ENCODE assay signal across 8 mouse cellular contexts in genomic region chr12:111671431-111671902, GRCm38 (mm10). TPM values are rescaled to one million over a fixed set of nuclear protein-coding genes. Genes with fewer than 3 reads are reported as not detected.
DNase-seq lines count a peak whose midpoint lies in the region; ATAC-seq and TF ChIP-seq lines count a peak whose summit lies in the region.

No protein-coding gene starts in this region.

- intact Hi-C loops in heart, postnatal 10 days (cut with DNase I) = no loop called here

- H3K4me1 ChIP-seq in embryonic facial prominence, embryonic 10.5 days = peaks cover 57% of the 10 kb centered on the region
- H3K4me1 ChIP-seq in lung, postnatal 0 days (ENCODE audit: insufficient read depth, low read depth, low read length) = peaks cover 23% of the 10 kb centered on the region; the same call in 1 of the 2 replicates

- peak overlapping the region; percentile 79 for H3K4me3 ChIP-seq in embryonic facial prominence, embryonic 10.5 days
- peak overlapping the region; percentile 100 for H3K4me3 ChIP-seq in layer of hippocampus, adult 2 months
- H3K4me3 ChIP-seq in lung, postnatal 0 days (ENCODE audit: low read depth, low read length) = peak overlapping the region; percentile 47

- peak; percentile 76 for DNase-seq in CD4-positive helper T cell, adult 2 months (ENCODE audit: low read depth, low spot score)
- DNase-seq in ZHBTc4 (ENCODE audit: low read depth, low spot score) = peak; percentile 71
- peak; percentile 69 for DNase-seq in embryonic facial prominence, embryonic 10.5 days (ENCODE audit: low spot score)
- peak; percentile 69 to 72 for DNase-seq in heart, postnatal 10 days
- DNase-seq in layer of hippocampus, adult 2 months (ENCODE audit: low spot score in 2 of 2) = peak; percentile 81
- DNase-seq in lung, postnatal 0 days (ENCODE audit: low spot score) = peak; percentile 41
- DNase-seq in retina, embryonic 14.5 days (ENCODE audit: low spot score) = peak; percentile 72

- peak overlapping the region; percentile 89 for H3K27ac ChIP-seq in embryonic facial prominence, embryonic 10.5 days (replicated peaks)
- H3K27ac ChIP-seq in layer of hippocampus, adult 2 months = peak overlapping the region; percentile 99
- no peak overlapping the region for H3K27ac ChIP-seq in lung, postnatal 0 days (ENCODE audit: low read length)

- peak; percentile 16 for ATAC-seq in lung, postnatal 0 days
- no peak for ATAC-seq in erythroid progenitor cell, adult 5-6 weeks (replicated peaks; ENCODE audit: low FRiP score, poor library complexity, severe bottlenecking)

- no peak for TF ChIP-seq EP300 in lung, postnatal 0 days (IDR thresholded peaks at IDR 0.05)

- under 1% methylated on average over 34 of the region's 34 CpGs for WGBS in embryonic facial prominence, embryonic 10.5 days
- WGBS in lung, postnatal 0 days = 2% methylated on average over 34 of the region's 34 CpGs

- peaks cover 76% of the 10 kb centered on the region for H3K27me3 ChIP-seq in embryonic facial prominence, embryonic 10.5 days (replicated peaks; ENCODE audit: low read depth, poor library complexity, severe bottlenecking)
- peaks cover 20% of the 10 kb centered on the region; the same call in 1 of the 2 replicates for H3K27me3 ChIP-seq in lung, postnatal 0 days (replicated peaks; ENCODE audit: insufficient read depth, low read length)

- H3K9me3 ChIP-seq in embryonic facial prominence, embryonic 10.5 days = no peaks in the 10 kb centered on the region
- H3K9me3 ChIP-seq in lung, postnatal 0 days (ENCODE audit: low read length) = no peaks in the 10 kb centered on the region

- peak overlapping the region; percentile 29; the same call in 1 of the 2 replicates for H3K9ac ChIP-seq in lung, postnatal 0 days (replicated peaks; ENCODE audit: low read depth)

- peak overlapping the region; percentile 84 for H3K4me2 ChIP-seq in lung, postnatal 0 days (replicated peaks; ENCODE audit: low read depth, low read length)

- no peak for TF ChIP-seq CTCF in layer of hippocampus, adult 2 months (conservative IDR thresholded peaks at IDR 0.05)
- no peak for TF ChIP-seq CTCF in lung, postnatal 0 days (IDR thresholded peaks at IDR 0.05)

- H3K36me3 ChIP-seq in embryonic facial prominence, embryonic 10.5 days (replicated peaks) = peaks cover 20% of the 10 kb centered on the region
- no peaks in the 10 kb centered on the region for H3K36me3 ChIP-seq in lung, postnatal 0 days (ENCODE audit: insufficient read depth, low read length)

RNA-seq across cellular contexts. Expression of gene Ckb, which starts 0.7 kb away (rescaled TPM):
- polyA plus RNA-seq in embryonic facial prominence, embryonic 10.5 days (2016; fragmentation: Nextera tagmentation; extraction: Ambion mirVana) = 479 and 683 TPM in 2 replicates
- 100 to 1,000 TPM; 127 to 140 TPM for total RNA-seq in heart, postnatal 10 days (2021)
- 1,000 to 10,000 TPM; 1,228 to 1,237 TPM for total RNA-seq in layer of hippocampus, adult 2 months (2021)
- polyA plus RNA-seq in lung, postnatal 0 days (2015; fragmentation: Nextera tagmentation; extraction: Ambion mirVana) = 153 TPM in 2 replicates
- total RNA-seq in erythroid progenitor cell, adult 5-6 weeks (2015; ENCODE audit: low replicate concordance) = 2.5 and 9.4 TPM in 2 replicates
- 5.2 and 10.0 TPM in 2 replicates for total RNA-seq in erythroid progenitor cell, adult 5-6 weeks (2017; ENCODE audit: low replicate concordance)

RNA-seq across cellular contexts. Expression of gene Trmt61a, which starts 6.4 kb away (rescaled TPM):
- polyA plus RNA-seq in embryonic facial prominence, embryonic 10.5 days (2016; fragmentation: Nextera tagmentation; extraction: Ambion mirVana) = 17.7 and 19.6 TPM in 2 replicates
- total RNA-seq in heart, postnatal 10 days (2021) = 1 to 10 TPM; 6.4 to 8.3 TPM
- 10 to 100 TPM; 16.7 to 18.0 TPM for total RNA-seq in layer of hippocampus, adult 2 months (2021)
- polyA plus RNA-seq in lung, postnatal 0 days (2015; fragmentation: Nextera tagmentation; extraction: Ambion mirVana) = 4.3 and 4.5 TPM in 2 replicates
- 1.8 and 2.1 TPM in 2 replicates for total RNA-seq in erythroid progenitor cell, adult 5-6 weeks (2015; ENCODE audit: low replicate concordance)
- total RNA-seq in erythroid progenitor cell, adult 5-6 weeks (2017; ENCODE audit: low replicate concordance) = 0.39 and 2.3 TPM in 2 replicates

RNA-seq across cellular contexts. Expression of gene Bag5, which starts 41.6 kb away (rescaled TPM):
- 50.2 and 58.0 TPM in 2 replicates for polyA plus RNA-seq in embryonic facial prominence, embryonic 10.5 days (2016; fragmentation: Nextera tagmentation; extraction: Ambion mirVana)
- total RNA-seq in heart, postnatal 10 days (2021) = 10 to 100 TPM; 29.1 to 32.7 TPM
- 10 to 100 TPM; 50.6 to 50.9 TPM for total RNA-seq in layer of hippocampus, adult 2 months (2021)
- 48.9 and 52.5 TPM in 2 replicates for polyA plus RNA-seq in lung, postnatal 0 days (2015; fragmentation: Nextera tagmentation; extraction: Ambion mirVana)
- 5.4 and 6.3 TPM in 2 replicates for total RNA-seq in erythroid progenitor cell, adult 5-6 weeks (2015; ENCODE audit: low replicate concordance)
- 1.2 and 8.1 TPM in 2 replicates for total RNA-seq in erythroid progenitor cell, adult 5-6 weeks (2017; ENCODE audit: low replicate concordance)

RNA-seq across cellular contexts. Expression of gene Apopt1, which starts 41.6 kb away (rescaled TPM):
- polyA plus RNA-seq in embryonic facial prominence, embryonic 10.5 days (2016; fragmentation: Nextera tagmentation; extraction: Ambion mirVana) = 56.2 and 56.4 TPM in 2 replicates
- total RNA-seq in heart, postnatal 10 days (2021) = 10 to 100 TPM; 39.6 to 41.5 TPM
- 10 to 100 TPM; 35.7 to 36.8 TPM for total RNA-seq in layer of hippocampus, adult 2 months (2021)
- 42.3 and 43.1 TPM in 2 replicates for polyA plus RNA-seq in lung, postnatal 0 days (2015; fragmentation: Nextera tagmentation; extraction: Ambion mirVana)
- 8.4 and 22.7 TPM in 2 replicates for total RNA-seq in erythroid progenitor cell, adult 5-6 weeks (2015; ENCODE audit: low replicate concordance)
- total RNA-seq in erythroid progenitor cell, adult 5-6 weeks (2017; ENCODE audit: low replicate concordance) = 4.8 and 11.3 TPM in 2 replicates

Comparison
In these comparisons a context has a peak if more than half of its experiments do, and no peak if none do; other contexts are left out.
1. H3K4me3 ChIP-seq: peak in every context shown above with its lines; median percentile 100 in layer of hippocampus, adult 2 months; 79 in embryonic facial prominence, embryonic 10.5 days; 47 in lung, postnatal 0 days.
2. RNA of gene Ckb, which starts 0.7 kb away (total RNA-seq): 1,228 to 1,237 TPM in layer of hippocampus, adult 2 months and 127 to 140 TPM in heart, postnatal 10 days; 2.5 to 10.0 TPM in erythroid progenitor cell, adult 5-6 weeks; every median in the first group is over 10 times any median in the second.
3. Peak in every context shown above with its lines, with median percentiles within 50 percentile points of each other: DNase-seq.